Mouse (Mus musculus): ENCODE data around the gene Dgkb.

GRCm38 (mm10) chr12:38309885-38310284 is 492.4 kb downstream of the Dgkb start:
- TF ChIP-seq POLR2A (IDR thresholded peaks at IDR 0.05; ENCODE audit: extremely low read depth, insufficient read depth, low read length) = no peak
- TF ChIP-seq CTCF (IDR thresholded peaks at IDR 0.05; ENCODE audit: extremely low read depth, insufficient read depth, low read length) = no peak
